Mouse (Mus musculus): ENCODE results near the gene Ntmt1. TPM values are rescaled to one million over a fixed set of nuclear protein-coding genes. Genes with fewer than 3 reads are reported as not detected.

Gene Ntmt1
- polyA plus RNA-seq, 1 experiment: 1.8 TPM

DNA sequence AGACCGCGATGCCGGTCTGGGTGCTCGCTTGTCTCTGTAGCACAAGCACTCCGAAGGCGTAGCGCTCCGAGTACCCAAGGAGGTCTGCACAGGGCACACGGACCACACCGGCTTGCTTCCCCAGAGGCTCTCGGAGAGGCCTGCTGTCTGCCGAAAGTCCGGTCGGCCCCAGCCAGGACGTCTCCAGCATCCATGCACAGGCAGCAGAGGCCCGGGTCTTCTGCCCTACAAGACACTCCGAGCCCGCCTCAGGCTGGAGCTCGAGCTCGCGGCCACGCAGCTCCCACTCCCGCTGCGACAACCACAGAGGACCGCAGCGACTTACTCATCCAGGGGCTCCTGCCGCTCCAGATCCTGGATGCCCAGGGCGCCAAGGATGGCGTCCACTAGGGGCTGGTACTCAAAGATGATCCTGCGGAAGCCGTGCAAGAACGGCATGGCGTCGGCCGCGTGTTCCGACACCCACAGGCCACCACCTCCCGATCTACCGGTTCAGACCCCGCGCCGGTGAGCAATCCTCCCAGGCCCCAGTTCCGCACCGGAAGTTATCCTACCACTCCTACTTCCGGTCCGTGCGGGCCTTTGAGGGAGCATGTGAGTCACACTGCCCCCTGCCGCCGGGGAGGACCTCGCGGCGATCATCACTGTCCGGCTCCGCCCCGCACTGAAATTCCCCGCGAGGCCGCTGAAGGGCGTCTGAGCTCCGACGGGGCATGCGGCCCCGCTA, 20.3 kb downstream of the Ntmt1 start:
- no peaks in the 10 kb centered on the region for H3K9me3 ChIP-seq (ENCODE audit: control insufficient read depth, low read length)
- peaks cover 57% of the 10 kb centered on the region for H3K4me1 ChIP-seq (ENCODE audit: control insufficient read depth)
- no peaks in the 10 kb centered on the region; the same call in 1 of the 2 replicates for H3K27me3 ChIP-seq (ENCODE audit: control insufficient read depth)
- TF ChIP-seq GATA1 (IDR thresholded peaks at IDR 0.05; ENCODE audit: low read length) (no peak), TAL1 (IDR thresholded peaks at IDR 0.05; ENCODE audit: low read length) (no peak)
- peak overlapping the region; percentile 74 for H3K4me3 ChIP-seq (replicated peaks)
- peaks cover 43% of the 10 kb centered on the region for H3K36me3 ChIP-seq (ENCODE audit: control insufficient read depth)

DNA sequence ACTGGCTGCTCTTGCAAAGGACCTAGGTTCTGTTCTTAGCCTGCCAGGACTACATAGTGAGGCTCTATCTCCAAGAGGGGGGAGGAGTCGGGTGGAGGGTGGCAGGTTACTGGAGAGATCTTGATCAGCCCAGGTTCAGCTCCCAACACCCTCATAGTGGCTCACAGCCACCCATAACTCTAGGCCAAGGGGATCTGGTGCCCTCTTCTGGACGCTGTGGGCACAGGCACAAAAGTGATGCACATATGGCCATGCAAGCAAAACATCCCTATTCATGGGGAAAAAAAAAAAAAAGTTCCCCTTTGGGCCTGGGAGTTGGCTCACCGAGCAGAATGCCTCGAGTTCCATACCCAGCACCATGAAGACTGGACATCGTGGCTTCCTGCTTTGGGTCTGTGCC, 21.7 kb downstream of the Ntmt1 start:
- H3K4me3 ChIP-seq (replicated peaks): no peak overlapping the region
- no peak for TF ChIP-seq TAL1 (IDR thresholded peaks at IDR 0.05; ENCODE audit: low read length)
- no peaks in the 10 kb centered on the region; the same call in 1 of the 2 replicates for H3K27me3 ChIP-seq (ENCODE audit: control insufficient read depth)
- H3K9me3 ChIP-seq (ENCODE audit: control insufficient read depth, low read length): no peaks in the 10 kb centered on the region
- peaks cover 44% of the 10 kb centered on the region for H3K4me1 ChIP-seq (ENCODE audit: control insufficient read depth)
- H3K36me3 ChIP-seq (ENCODE audit: control insufficient read depth): peaks cover 29% of the 10 kb centered on the region

DNA sequence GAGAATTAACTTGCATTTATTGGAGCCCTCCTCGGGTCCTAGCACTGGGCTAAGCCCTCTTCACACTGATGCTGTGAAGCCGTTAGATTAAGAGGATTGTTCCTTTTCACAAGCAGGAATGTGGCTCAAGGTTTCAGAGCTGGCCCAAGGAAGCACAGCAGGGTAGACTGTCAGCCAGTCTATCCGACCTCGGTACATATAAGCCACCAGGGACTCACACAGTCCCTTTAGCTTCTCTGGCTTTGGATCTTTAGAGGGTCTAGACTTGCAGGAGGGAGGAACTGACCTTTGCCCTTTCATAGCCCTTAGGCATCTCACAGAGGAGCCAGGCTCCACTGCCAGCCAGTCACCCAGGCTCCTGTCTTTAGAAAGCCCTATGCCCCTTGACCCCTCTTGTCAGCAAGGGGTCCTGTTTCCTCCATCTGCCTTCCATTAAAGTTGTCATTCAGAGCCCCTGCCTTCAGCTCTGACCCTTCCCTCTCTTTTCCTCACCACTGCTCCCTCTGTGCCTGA, 22.7 kb downstream of the Ntmt1 start, which contains the start of gene Asb6:
Gene Asb6, minus strand, starts transcription at position 51 of the 513 bp plus-strand sequence.
- Histone ChIP-seq H3K36me3 (ENCODE audit: control insufficient read depth) (peaks cover 19% of the 10 kb centered on the region), H3K4me3 (replicated peaks) (no peak within 1 kb of the TSS), H3K9me3 (ENCODE audit: control insufficient read depth, low read length) (no peaks in the 10 kb centered on the region), H3K4me1 (ENCODE audit: control insufficient read depth) (peaks cover 40% of the 10 kb centered on the region), H3K27me3 (ENCODE audit: control insufficient read depth) (no peaks in the 10 kb centered on the region; the same call in 1 of the 2 replicates)
- TF ChIP-seq TAL1 (IDR thresholded peaks at IDR 0.05; ENCODE audit: low read length): no peak
- no peak for TF ChIP-seq GATA1 (IDR thresholded peaks at IDR 0.05; ENCODE audit: low read length)

DNA sequence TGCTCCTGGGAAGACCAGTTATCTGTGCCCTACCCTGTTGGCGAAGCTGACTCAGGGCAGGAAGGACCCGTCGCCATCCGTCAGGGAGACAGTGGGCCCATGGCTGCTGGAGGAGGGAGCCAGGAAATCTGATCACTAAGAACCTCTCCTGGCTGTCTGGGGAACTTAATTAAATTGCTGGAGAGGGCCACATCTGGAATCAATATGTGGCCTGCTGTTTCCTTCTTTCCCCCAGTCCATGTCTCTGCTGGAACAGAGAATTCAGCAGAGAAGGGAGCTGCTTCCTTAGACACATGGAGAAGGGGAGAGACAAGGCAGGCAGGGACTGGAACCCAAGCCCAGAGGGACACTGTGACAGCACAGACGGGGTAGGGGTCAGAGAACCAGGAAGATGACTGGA, 26.0 kb downstream of the Ntmt1 start:
- H3K9me3 ChIP-seq (ENCODE audit: control insufficient read depth, low read length): no peaks in the 10 kb centered on the region
- TF ChIP-seq GATA1 (IDR thresholded peaks at IDR 0.05; ENCODE audit: low read length) (no peak), TAL1 (IDR thresholded peaks at IDR 0.05; ENCODE audit: low read length) (no peak)
- peaks cover 13% of the 10 kb centered on the region for H3K27me3 ChIP-seq (ENCODE audit: control insufficient read depth)
- peaks cover 35% of the 10 kb centered on the region for H3K4me1 ChIP-seq (ENCODE audit: control insufficient read depth)
- no peaks in the 10 kb centered on the region for H3K36me3 ChIP-seq (ENCODE audit: control insufficient read depth)
- no peak overlapping the region for H3K4me3 ChIP-seq (replicated peaks)

DNA sequence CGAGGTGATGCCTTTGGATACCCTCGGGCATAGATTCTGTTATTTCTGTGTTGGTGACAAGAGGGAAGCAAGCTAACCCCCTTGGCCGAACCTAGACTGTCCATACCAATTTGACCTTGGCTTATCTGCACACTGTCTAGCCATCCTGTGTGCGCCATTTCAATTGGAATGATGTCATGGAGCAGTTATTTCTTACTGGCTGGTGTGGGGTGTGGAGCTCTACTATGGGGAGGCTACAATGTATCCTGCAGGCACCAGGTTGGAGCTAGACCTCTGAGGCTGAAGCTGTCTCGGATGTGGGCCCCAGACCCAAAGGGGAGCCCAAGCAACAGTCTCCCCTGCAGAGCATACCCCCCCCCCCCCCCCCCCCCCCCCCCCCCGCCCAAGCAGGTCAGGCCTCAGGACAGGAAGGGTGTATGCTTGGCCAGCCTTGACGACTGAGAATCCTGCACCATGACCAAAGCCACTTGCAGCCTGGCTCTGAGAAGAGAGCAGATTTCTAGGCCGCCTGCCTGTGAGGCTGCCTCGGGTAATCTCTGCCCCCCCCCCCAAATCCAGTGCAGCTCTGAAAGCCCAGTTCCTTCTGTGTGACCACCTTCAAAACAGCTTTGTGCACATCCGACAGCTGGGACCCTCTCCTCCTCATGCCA, 26.9 kb downstream of the Ntmt1 start, which contains the start of gene Prrx2:
Gene Prrx2, plus strand, starts transcription at position 600 of the 650 bp plus-strand sequence.
- H3K27me3 ChIP-seq (ENCODE audit: control insufficient read depth): peaks cover 15% of the 10 kb centered on the region
- H3K4me1 ChIP-seq (ENCODE audit: control insufficient read depth): peaks cover 26% of the 10 kb centered on the region
- H3K4me3 ChIP-seq (replicated peaks): no peak within 1 kb of the TSS
- H3K36me3 ChIP-seq (ENCODE audit: control insufficient read depth): no peaks in the 10 kb centered on the region
- TF ChIP-seq GATA1 (IDR thresholded peaks at IDR 0.05; ENCODE audit: low read length) (no peak), TAL1 (IDR thresholded peaks at IDR 0.05; ENCODE audit: low read length) (no peak)
- H3K9me3 ChIP-seq (ENCODE audit: control insufficient read depth, low read length): no peaks in the 10 kb centered on the region

DNA sequence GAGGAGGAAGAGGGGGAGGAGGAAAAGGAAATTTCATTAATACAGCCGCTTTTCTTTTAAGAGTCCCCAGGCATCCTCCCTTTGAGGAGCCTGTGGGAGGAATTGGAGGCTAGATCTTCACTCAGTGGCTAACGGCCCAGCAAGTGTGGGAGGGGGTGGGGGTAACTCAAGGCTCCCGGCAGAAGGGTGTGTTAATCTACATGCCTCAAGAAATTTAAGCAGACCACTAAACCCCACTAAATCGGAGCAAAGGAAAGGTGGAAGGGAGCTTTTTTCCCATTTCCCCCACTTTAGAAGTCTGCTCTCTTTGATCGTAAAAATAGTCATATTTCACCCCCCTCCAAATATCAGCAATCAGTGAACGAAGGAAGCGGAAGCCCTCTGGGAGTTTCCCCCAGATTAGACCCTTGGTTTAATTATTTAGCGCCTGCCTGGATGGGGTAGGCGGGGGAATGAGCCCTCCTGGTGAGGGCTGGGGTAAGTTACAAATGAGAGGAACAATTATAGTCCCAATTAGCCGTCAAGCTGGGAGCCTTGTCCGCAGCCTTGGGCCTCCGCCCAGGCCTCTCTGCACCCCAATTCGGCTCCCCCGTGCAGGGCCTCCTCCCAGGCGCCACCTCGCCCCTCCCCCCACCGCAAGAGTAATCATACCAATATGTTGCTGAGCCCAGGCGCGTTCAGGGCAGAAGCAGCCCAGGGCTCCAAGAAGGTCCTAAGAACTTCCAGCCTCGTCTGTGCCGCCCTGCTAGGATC, 28.8 kb downstream of the Ntmt1 start:
- Histone ChIP-seq H3K4me1 (ENCODE audit: control insufficient read depth) (peaks cover 22% of the 10 kb centered on the region), H3K36me3 (ENCODE audit: control insufficient read depth) (no peaks in the 10 kb centered on the region), H3K27me3 (ENCODE audit: control insufficient read depth) (peaks cover 21% of the 10 kb centered on the region), H3K9me3 (ENCODE audit: control insufficient read depth, low read length) (no peaks in the 10 kb centered on the region), H3K4me3 (replicated peaks) (peak overlapping the region; percentile 33)
- no peak for TF ChIP-seq TAL1 (IDR thresholded peaks at IDR 0.05; ENCODE audit: low read length)
- no peak for TF ChIP-seq GATA1 (IDR thresholded peaks at IDR 0.05; ENCODE audit: low read length)

DNA sequence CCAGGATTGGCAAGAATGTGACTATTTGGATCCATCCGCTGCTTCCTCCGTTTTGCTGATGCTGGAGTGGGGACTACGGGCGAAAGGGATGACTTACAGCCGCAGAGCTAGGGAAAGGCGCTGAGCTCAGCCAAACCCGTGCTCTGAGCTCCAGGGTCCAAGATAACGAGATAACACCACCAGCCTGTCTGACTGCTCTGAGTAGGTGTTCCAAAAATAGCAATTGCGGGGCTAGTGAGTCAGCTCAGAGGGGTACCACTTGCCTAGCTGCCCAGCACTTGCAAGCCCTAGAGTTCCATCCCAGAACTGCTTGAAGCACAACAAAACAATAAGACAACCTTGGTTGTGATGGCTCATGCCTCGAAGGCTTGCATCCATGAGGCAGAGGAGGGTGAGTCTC, 35.0 kb downstream of the Ntmt1 start:
- H3K9me3 ChIP-seq (ENCODE audit: control insufficient read depth, low read length): no peaks in the 10 kb centered on the region
- no peaks in the 10 kb centered on the region for H3K36me3 ChIP-seq (ENCODE audit: control insufficient read depth)
- H3K27me3 ChIP-seq (ENCODE audit: control insufficient read depth): peaks cover 72% of the 10 kb centered on the region
- no peak overlapping the region for H3K4me3 ChIP-seq (replicated peaks)
- H3K4me1 ChIP-seq (ENCODE audit: control insufficient read depth): no peaks in the 10 kb centered on the region
- TF ChIP-seq GATA1 (IDR thresholded peaks at IDR 0.05; ENCODE audit: low read length) (no peak), TAL1 (IDR thresholded peaks at IDR 0.05; ENCODE audit: low read length) (no peak)

DNA sequence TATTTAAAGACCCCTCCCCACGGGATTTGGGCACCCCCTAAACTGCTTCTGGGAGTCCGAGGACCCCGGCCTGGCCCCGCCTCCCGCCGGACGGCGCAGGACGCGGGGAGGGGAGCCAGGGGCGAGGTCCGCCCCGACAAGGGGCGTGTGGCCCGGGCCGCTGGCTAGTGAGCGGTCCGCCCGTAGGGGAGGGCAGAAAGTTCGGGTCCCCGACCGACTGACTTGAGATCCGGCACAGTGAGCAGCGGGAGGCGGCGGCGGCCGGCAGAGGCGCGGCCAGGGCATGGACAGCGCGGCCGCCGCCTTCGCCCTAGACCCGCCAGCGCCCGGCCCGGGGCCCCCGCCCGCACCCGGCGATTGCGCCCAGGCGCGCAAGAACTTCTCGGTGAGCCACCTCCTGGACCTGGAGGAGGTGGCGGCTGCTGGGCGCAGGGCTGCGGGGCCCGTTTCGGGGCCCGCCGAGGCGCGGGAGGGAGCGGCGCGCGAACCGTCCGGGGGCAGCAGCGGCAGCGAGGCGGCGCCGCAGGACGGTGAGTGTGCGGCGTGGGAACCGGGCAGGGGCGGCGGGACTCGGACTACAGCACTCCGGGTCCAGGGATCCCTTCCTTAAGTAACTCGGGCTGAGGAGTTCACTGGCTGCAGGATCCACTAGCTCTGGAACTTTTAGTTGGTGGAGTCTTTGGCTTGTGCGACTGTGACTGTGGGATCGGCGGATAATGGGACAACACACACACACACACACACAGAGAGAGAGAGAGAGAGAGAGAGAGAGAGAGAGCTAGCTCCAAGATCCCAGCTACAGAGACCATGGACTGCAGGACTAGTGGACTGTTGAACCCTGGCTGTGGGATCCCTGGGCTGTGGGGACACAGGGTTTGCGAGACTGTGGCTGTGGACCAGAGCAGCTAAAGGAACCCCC, 37.8 kb downstream of the Ntmt1 start:
- TF ChIP-seq GATA1 (IDR thresholded peaks at IDR 0.05; ENCODE audit: low read length): no peak
- TF ChIP-seq TAL1 (IDR thresholded peaks at IDR 0.05; ENCODE audit: low read length): no peak
- H3K27me3 ChIP-seq (ENCODE audit: control insufficient read depth): peaks cover 70% of the 10 kb centered on the region

More for the DNA sequence above, 37.8 kb downstream of the Ntmt1 start:
- no peaks in the 10 kb centered on the region for H3K9me3 ChIP-seq (ENCODE audit: control insufficient read depth, low read length)
- no peaks in the 10 kb centered on the region for H3K4me1 ChIP-seq (ENCODE audit: control insufficient read depth)
- H3K36me3 ChIP-seq (ENCODE audit: control insufficient read depth): no peaks in the 10 kb centered on the region
- H3K4me3 ChIP-seq (replicated peaks): no peak overlapping the region
